Mouse (Mus musculus) T-helper 17 cell (primary cell): ENCODE results near the gene Arnt.
"Not testable (repeated sequence)": the region's sequence is repeated elsewhere in the genome, so short reads cannot be mapped to it uniquely, and the experiment has no call there.

Experiments used
- in situ Hi-C, 2 experiments: fragments of 300-600 bp; cut with MboI, MseI; formaldehyde crosslinking; loops; 1 replicate in 1 of 2; 2 replicates in 1 of 2; pipeline ENCODE4 v1.15.1; 2025; ENCODE audit warnings: high pct_unique_total_duplicates in 2 of 2

Arnt gene

DNA sequence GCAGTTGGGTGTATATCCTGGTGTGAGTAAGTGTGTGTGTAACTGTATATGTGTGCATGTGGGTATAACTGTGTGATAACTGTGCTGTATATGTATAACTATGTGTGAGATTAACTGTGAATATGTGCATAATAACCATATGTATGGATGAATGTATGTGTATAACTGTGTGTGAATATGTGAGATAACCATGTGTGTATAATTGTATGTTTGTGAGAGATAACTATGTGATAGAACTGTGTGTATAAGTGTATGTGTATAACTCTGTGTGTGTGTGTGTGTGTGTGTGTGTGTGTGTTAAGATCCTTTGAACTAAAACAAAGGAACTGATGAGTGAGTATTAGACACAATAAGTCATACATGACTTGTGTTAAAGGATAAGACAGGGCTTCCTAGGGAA, 91.9 kb downstream of the Arnt start:
- in situ Hi-C loops, result no loop called here

DNA sequence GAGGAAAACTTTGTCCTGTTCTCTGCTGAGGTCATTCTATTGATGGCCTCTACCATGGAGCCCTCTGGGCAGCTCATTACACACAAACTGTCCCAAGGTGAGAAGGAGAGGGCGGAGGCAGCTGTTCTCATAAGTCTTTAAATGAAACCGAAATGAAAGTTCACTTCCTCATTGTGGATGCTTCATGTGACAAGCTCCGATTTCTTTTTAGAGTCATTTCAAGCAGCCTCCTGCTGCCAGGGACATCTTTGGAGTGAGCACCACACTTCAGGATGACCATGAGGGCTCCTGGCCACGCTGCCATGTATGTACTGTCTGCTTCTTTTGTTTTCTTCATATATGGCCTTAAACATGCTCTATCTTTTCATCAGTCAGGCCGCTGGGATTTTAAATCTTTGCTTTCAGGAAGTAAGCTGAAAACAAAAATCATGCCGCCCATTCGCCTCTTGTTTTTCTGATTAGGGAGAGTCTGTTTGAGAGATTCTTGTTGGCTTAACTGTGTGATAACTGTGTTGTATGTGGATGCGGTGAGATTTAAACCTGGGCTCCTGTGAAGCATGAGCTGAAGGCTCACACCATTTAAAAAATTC, 92.5 kb downstream of the Arnt start, which contains the start of gene Ctss:
Gene Ctss, plus strand, starts transcription at position 165 of the 590 bp plus-strand sequence.
- in situ Hi-C loops, result no loop called here

DNA sequence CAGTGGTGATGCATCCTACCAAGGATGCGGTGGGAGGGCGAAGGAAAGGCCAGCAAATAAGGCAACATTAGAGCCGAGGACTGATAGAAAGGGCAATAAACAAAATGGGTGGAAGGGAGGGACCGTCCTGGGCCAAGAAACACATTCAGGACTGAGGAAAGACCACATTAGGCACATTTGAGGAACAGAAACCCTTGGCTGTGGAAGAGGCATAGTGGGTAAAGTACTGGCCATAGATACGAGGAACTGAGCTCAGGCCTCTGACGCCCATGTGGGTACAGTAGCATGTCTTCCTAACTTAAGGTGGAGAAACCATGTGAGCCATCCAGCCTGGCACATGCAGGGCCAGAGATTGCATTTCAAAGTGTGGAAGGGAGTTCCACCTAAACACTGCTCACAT, 95.6 kb downstream of the Arnt start:
- in situ Hi-C loops, result no loop called here

DNA sequence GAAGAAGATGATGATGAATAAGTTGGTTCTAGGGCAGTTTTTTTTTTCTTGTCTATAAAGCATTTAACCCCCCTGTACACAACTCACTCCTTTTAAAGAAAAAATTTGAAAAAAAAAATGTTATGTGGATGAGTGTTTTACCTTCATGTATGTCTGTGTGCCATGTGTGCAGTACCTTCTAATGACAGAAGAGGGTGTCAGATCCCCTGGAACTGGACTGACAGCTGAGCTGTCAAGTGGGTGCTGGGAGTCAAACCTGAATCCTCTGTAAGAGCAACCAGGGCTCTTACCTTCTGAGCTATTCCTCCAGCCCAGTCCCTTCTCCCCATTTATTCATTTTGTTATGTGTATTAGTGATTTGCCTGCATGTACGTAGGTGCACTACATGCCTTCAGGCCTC, 96.8 kb downstream of the Arnt start:
- in situ Hi-C loops, result no loop called here

- in situ Hi-C loops, result no loop called here
Measured at GRCm38 (mm10) chr3:95533364-95533763, 99.2 kb downstream of the Arnt start.

DNA sequence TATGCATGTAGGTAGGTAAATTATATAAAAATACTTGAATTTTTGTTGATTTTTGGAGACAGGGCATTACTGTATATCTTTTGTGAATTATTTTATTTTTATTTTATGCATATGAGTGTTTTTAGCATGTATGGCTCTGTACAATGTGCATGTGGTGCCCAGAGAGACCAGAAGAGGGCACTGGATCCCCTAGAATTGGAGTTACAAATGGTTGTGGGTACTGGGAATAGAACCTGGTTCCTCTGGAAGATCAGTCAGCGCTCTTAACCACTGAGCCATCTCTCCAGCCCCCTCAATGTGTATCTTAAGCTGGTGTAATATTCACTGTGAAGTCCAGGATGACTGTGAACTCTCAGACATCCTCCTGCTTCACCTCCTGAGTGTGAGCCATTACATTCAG, 100.7 kb downstream of the Arnt start:
- in situ Hi-C loops, result no loop called here

GRCm38 (mm10) chr3:95538936-95539335, 104.7 kb downstream of the Arnt start:
- in situ Hi-C loops, result no loop called here

DNA sequence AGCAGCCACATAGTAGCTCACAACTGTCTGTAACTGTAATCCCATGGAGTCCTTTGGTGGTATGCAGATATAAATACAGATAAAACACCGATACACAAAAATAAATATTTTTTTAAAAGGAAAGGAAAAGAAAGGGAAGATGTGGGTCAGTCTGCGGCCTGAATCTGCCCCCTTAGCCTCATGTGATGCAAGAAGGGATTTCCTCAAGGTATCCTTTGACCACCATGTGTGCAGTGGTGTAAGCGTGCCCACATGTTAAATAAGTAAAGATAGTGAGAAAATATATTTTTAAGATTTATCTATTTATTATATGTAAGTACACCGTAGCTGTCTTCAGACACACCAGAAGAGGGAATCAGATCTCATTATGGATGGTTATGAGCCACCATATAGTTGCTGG, 105.6 kb downstream of the Arnt start:
- in situ Hi-C loops, result no loop called here

DNA sequence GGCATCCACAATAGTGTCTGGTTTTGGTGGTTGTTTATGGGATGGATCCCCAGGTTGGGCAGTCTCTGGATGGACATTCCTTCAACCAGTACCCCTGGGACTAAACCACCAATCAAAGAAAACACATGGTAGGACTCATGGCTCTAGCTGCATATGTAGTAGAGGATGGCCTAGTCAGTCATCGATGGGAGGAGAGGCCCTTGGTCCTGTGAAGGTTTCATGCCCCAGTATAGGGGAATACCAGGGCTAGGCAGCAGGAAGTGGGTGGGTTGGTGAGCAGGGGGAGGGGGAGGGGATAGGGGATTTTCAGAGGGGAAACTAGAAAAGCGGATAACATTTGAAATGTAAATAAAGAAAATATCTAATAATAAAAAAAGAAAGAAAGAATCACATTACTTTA, 107.0 kb downstream of the Arnt start:
- in situ Hi-C loops, result not testable (repeated sequence)

DNA sequence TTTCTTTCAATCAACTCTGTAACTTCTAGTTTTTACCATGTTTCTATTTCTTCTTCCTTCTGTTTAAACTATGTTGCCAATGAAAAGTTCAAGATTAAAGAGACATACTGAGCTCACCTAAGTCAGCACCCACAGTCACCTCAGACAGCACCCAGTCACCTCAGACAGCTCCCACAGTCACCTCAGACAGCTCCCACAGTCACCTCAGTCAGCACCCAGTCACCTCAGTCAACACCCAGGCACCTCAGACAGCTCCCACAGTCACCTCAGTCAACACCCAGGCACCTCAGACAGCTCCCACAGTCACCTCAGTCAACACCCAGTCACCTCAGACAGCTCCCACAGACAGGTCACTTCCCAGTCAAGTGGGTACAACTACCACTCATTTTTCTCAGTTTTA, 108.0 kb downstream of the Arnt start:
- in situ Hi-C loops, result no loop called here

GRCm38 (mm10) chr3:95542981-95543380, 108.8 kb downstream of the Arnt start:
- in situ Hi-C loops, result no loop called here
